Mouse (Mus musculus): ENCODE results near the gene Olfml2b. TPM values are rescaled to one million over a fixed set of nuclear protein-coding genes. Genes with fewer than 3 reads are reported as not detected.

The Olfml2b gene
- polyA plus RNA-seq, 1 experiment from 2014 or later = 17.0 TPM

- 76% methylated on average over 2 of the region's 2 CpGs for WGBS
- no peaks in the 10 kb centered on the region for H3K9me3 ChIP-seq (ENCODE audit: control insufficient read depth, low read length)
- ATAC-seq = no peak
- H3K4me3 ChIP-seq (ENCODE audit: low read length) = no peak overlapping the region
- H3K27me3 ChIP-seq (replicated peaks; ENCODE audit: control insufficient read depth, insufficient read depth, low read length) = no peaks in the 10 kb centered on the region
- no peaks in the 10 kb centered on the region for H3K36me3 ChIP-seq (ENCODE audit: control insufficient read depth, insufficient read depth, low read length)
- no peak overlapping the region for H3K27ac ChIP-seq (ENCODE audit: low read length)
- H3K9ac ChIP-seq (ENCODE audit: low read depth, low read length) = no peak overlapping the region
- H3K4me2 ChIP-seq (ENCODE audit: low read depth, low read length) = no peak overlapping the region
- H3K4me1 ChIP-seq (ENCODE audit: control insufficient read depth, insufficient read depth, low read length) = no peaks in the 10 kb centered on the region
These were observed 35.3 kb downstream of the Olfml2b start for GRCm38 (mm10) chr1:170679624-170680023.

- no peak for ATAC-seq
- H3K9me3 ChIP-seq (ENCODE audit: control insufficient read depth, low read length) = no peaks in the 10 kb centered on the region
These were observed 39.5 kb downstream of the Olfml2b start for GRCm38 (mm10) chr1:170683863-170684262.

GRCm38 (mm10) chr1:170689773-170690172 lies 45.4 kb downstream of the Olfml2b start:
- no peaks in the 10 kb centered on the region for H3K27me3 ChIP-seq (replicated peaks; ENCODE audit: control insufficient read depth, insufficient read depth, low read length)
- 0 out of 2 replicates have a peak, but pooled peaks cover 1% of the 10 kb centered on the region for H3K4me1 ChIP-seq (ENCODE audit: control insufficient read depth, insufficient read depth, low read length)
- H3K27ac ChIP-seq (ENCODE audit: low read length) = no peak overlapping the region
- no peak overlapping the region for H3K4me2 ChIP-seq (ENCODE audit: low read depth, low read length)
- no peak for ATAC-seq
- H3K36me3 ChIP-seq (ENCODE audit: control insufficient read depth, insufficient read depth, low read length) = no peaks in the 10 kb centered on the region
- 88% methylated on average over 8 of the region's 8 CpGs for WGBS
- H3K4me3 ChIP-seq (ENCODE audit: low read length) = no peak overlapping the region
- H3K9ac ChIP-seq (ENCODE audit: low read depth, low read length) = no peak overlapping the region
- H3K9me3 ChIP-seq (ENCODE audit: control insufficient read depth, low read length) = no peaks in the 10 kb centered on the region

More at GRCm38 (mm10) chr1:170683863-170684262, 39.5 kb downstream of the Olfml2b start:
- Histone ChIP-seq H3K4me3 (ENCODE audit: low read length) (no peak overlapping the region), H3K36me3 (ENCODE audit: control insufficient read depth, insufficient read depth, low read length) (no peaks in the 10 kb centered on the region), H3K4me1 (ENCODE audit: control insufficient read depth, insufficient read depth, low read length) (no peaks in the 10 kb centered on the region), H3K9ac (ENCODE audit: low read depth, low read length) (no peak overlapping the region), H3K4me2 (ENCODE audit: low read depth, low read length) (no peak overlapping the region), H3K27me3 (replicated peaks; ENCODE audit: control insufficient read depth, insufficient read depth, low read length) (no peaks in the 10 kb centered on the region), H3K27ac (ENCODE audit: low read length) (no peak overlapping the region)
- WGBS = 79% methylated on average over 6 of the region's 6 CpGs

GRCm38 (mm10) chr1:170691301-170691700 lies 47.0 kb downstream of the Olfml2b start:
- 77% methylated on average over 5 of the region's 5 CpGs for WGBS
- Histone ChIP-seq H3K27ac (ENCODE audit: low read length) (no peak overlapping the region), H3K9me3 (ENCODE audit: control insufficient read depth, low read length) (no peaks in the 10 kb centered on the region), H3K27me3 (replicated peaks; ENCODE audit: control insufficient read depth, insufficient read depth, low read length) (no peaks in the 10 kb centered on the region), H3K4me3 (ENCODE audit: low read length) (no peak overlapping the region), H3K9ac (ENCODE audit: low read depth, low read length) (no peak overlapping the region), H3K36me3 (ENCODE audit: control insufficient read depth, insufficient read depth, low read length) (no peaks in the 10 kb centered on the region), H3K4me2 (ENCODE audit: low read depth, low read length) (no peak overlapping the region), H3K4me1 (ENCODE audit: control insufficient read depth, insufficient read depth, low read length) (0 out of 2 replicates have a peak, but pooled peaks cover 2% of the 10 kb centered on the region)
- no peak; the same call in 1 of the 2 replicates for ATAC-seq

GRCm38 (mm10) chr1:170694821-170695291 lies 50.5 kb downstream of the Olfml2b start:
- ATAC-seq = peak; percentile 71
- Histone ChIP-seq H3K4me2 (ENCODE audit: low read depth, low read length) (no peak overlapping the region), H3K27me3 (replicated peaks; ENCODE audit: control insufficient read depth, insufficient read depth, low read length) (no peaks in the 10 kb centered on the region), H3K36me3 (ENCODE audit: control insufficient read depth, insufficient read depth, low read length) (no peaks in the 10 kb centered on the region), H3K9ac (ENCODE audit: low read depth, low read length) (no peak overlapping the region), H3K4me3 (ENCODE audit: low read length) (no peak overlapping the region), H3K9me3 (ENCODE audit: control insufficient read depth, low read length) (no peaks in the 10 kb centered on the region), H3K27ac (ENCODE audit: low read length) (no peak overlapping the region), H3K4me1 (ENCODE audit: control insufficient read depth, insufficient read depth, low read length) (0 out of 2 replicates have a peak, but pooled peaks cover 2% of the 10 kb centered on the region)
- WGBS = 43% methylated on average over 5 of the region's 5 CpGs

- ATAC-seq = no peak
- Histone ChIP-seq H3K27me3 (replicated peaks; ENCODE audit: control insufficient read depth, insufficient read depth, low read length) (no peaks in the 10 kb centered on the region), H3K36me3 (ENCODE audit: control insufficient read depth, insufficient read depth, low read length) (no peaks in the 10 kb centered on the region), H3K4me2 (ENCODE audit: low read depth, low read length) (no peak overlapping the region), H3K27ac (ENCODE audit: low read length) (no peak overlapping the region), H3K4me3 (ENCODE audit: low read length) (no peak overlapping the region), H3K4me1 (ENCODE audit: control insufficient read depth, insufficient read depth, low read length) (0 out of 2 replicates have a peak, but pooled peaks cover 2% of the 10 kb centered on the region), H3K9me3 (ENCODE audit: control insufficient read depth, low read length) (no peaks in the 10 kb centered on the region), H3K9ac (ENCODE audit: low read depth, low read length) (no peak overlapping the region)
- WGBS = 70% methylated on average over 6 of the region's 6 CpGs
These were observed 51.0 kb downstream of the Olfml2b start for GRCm38 (mm10) chr1:170695326-170695725.

- no peak overlapping the region for H3K4me3 ChIP-seq (ENCODE audit: low read length)
- 90% methylated on average over 8 of the region's 8 CpGs for WGBS
- no peak overlapping the region for H3K27ac ChIP-seq (ENCODE audit: low read length)
- H3K4me1 ChIP-seq (ENCODE audit: control insufficient read depth, insufficient read depth, low read length) = 0 out of 2 replicates have a peak, but pooled peaks cover 2% of the 10 kb centered on the region
- no peak for ATAC-seq
- H3K27me3 ChIP-seq (replicated peaks; ENCODE audit: control insufficient read depth, insufficient read depth, low read length) = no peaks in the 10 kb centered on the region
- no peak overlapping the region for H3K9ac ChIP-seq (ENCODE audit: low read depth, low read length)
- no peak overlapping the region for H3K4me2 ChIP-seq (ENCODE audit: low read depth, low read length)
- no peaks in the 10 kb centered on the region for H3K9me3 ChIP-seq (ENCODE audit: control insufficient read depth, low read length)
- H3K36me3 ChIP-seq (ENCODE audit: control insufficient read depth, insufficient read depth, low read length) = no peaks in the 10 kb centered on the region
These were observed 52.7 kb downstream of the Olfml2b start for GRCm38 (mm10) chr1:170696996-170697395.

GRCm38 (mm10) chr1:170697771-170698356 lies 53.5 kb downstream of the Olfml2b start:
- no peaks in the 10 kb centered on the region for H3K27me3 ChIP-seq (replicated peaks; ENCODE audit: control insufficient read depth, insufficient read depth, low read length)
- no peak overlapping the region for H3K9ac ChIP-seq (ENCODE audit: low read depth, low read length)
- no peak overlapping the region for H3K27ac ChIP-seq (ENCODE audit: low read length)
- H3K9me3 ChIP-seq (ENCODE audit: control insufficient read depth, low read length) = no peaks in the 10 kb centered on the region
- 0 out of 2 replicates have a peak, but pooled peaks cover 2% of the 10 kb centered on the region for H3K4me1 ChIP-seq (ENCODE audit: control insufficient read depth, insufficient read depth, low read length)
- H3K36me3 ChIP-seq (ENCODE audit: control insufficient read depth, insufficient read depth, low read length) = no peaks in the 10 kb centered on the region
- H3K4me2 ChIP-seq (ENCODE audit: low read depth, low read length) = no peak overlapping the region
- no peak for ATAC-seq
- 79% methylated on average over 7 of the region's 7 CpGs for whole genome bisulfite sequencing
- no peak overlapping the region for H3K4me3 ChIP-seq (ENCODE audit: low read length)

GRCm38 (mm10) chr1:170698771-170699170 lies 54.4 kb downstream of the Olfml2b start:
- H3K27me3 ChIP-seq (replicated peaks; ENCODE audit: control insufficient read depth, insufficient read depth, low read length) = no peaks in the 10 kb centered on the region
- no peak overlapping the region for H3K4me3 ChIP-seq (ENCODE audit: low read length)
- H3K36me3 ChIP-seq (ENCODE audit: control insufficient read depth, insufficient read depth, low read length) = no peaks in the 10 kb centered on the region
- no peaks in the 10 kb centered on the region for H3K9me3 ChIP-seq (ENCODE audit: control insufficient read depth, low read length)
- no peak overlapping the region for H3K4me2 ChIP-seq (ENCODE audit: low read depth, low read length)
- 0 out of 2 replicates have a peak, but pooled peaks cover 2% of the 10 kb centered on the region for H3K4me1 ChIP-seq (ENCODE audit: control insufficient read depth, insufficient read depth, low read length)
- no peak for ATAC-seq
- H3K27ac ChIP-seq (ENCODE audit: low read length) = no peak overlapping the region
- WGBS = 78% methylated on average over 3 of the region's 3 CpGs
- H3K9ac ChIP-seq (ENCODE audit: low read depth, low read length) = no peak overlapping the region
